Mouse (Mus musculus): ENCODE results near the gene Vmn2r63. TPM values are rescaled to one million over a fixed set of nuclear protein-coding genes. Genes with fewer than 3 reads are reported as not detected.
"Not testable (repeated sequence)": the region's sequence is repeated elsewhere in the genome, so short reads cannot be mapped to it uniquely, and the experiment has no call there.

Vmn2r63 gene
- not detected in 2 replicates for polyA plus RNA-seq (2016; fragmentation: Nextera tagmentation; extraction: Ambion mirVana)

- not testable (repeated sequence) for H3K4me2 ChIP-seq (replicated peaks); H3K9ac ChIP-seq; H3K9me3 ChIP-seq; H3K27me3 ChIP-seq; H3K4me3 ChIP-seq; ATAC-seq (ENCODE audit: insufficient number of reproducible peaks, insufficient read depth, low FRiP score, low TSS enrichment); H3K27ac ChIP-seq; H3K36me3 ChIP-seq; H3K4me1 ChIP-seq
Measured at GRCm38 (mm10) chr7:42933722-42934121, at the start of gene Vmn2r63. Gene Vmn2r63 (minus strand): TSS chr7:42933822.

- H3K9ac ChIP-seq: no peak overlapping the region
- no peak overlapping the region for H3K4me3 ChIP-seq
- H3K4me1 ChIP-seq: no peaks in the 10 kb centered on the region
- H3K9me3 ChIP-seq: peaks cover 16% of the 10 kb centered on the region; the same call in 1 of the 2 replicates
- ATAC-seq (ENCODE audit: insufficient number of reproducible peaks, insufficient read depth, low FRiP score, low TSS enrichment): no peak
- H3K27ac ChIP-seq: no peak overlapping the region
- H3K36me3 ChIP-seq: no peaks in the 10 kb centered on the region
- H3K4me2 ChIP-seq (replicated peaks): no peak overlapping the region
- no peaks in the 10 kb centered on the region for H3K27me3 ChIP-seq
- 90% methylated on average over 10 of the region's 10 CpGs for WGBS
Measured at GRCm38 (mm10) chr7:42980739-42981138, 47.1 kb upstream of the Vmn2r63 start.

DNA sequence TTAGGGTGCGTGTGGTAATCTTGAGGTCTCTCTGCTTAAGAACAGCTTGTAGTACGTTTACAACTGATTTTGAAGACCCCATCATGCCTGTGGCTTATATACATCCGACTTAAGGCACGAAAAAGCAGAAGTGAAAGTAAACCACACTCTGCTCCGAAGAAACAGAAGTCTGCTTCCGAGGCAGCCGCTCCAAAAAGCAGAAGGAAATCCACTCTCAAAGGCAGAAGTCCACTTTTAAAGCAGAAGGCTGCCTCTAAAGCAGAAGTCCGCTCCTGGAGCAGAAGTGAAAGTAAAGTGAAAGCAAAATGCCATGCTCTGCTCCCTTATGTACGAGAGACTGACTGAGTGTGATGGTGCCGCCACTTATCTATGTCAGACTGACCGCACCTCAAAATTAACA is 46.5 kb upstream of the Vmn2r63 start:
- WGBS: 86% methylated on average over 11 of the region's 11 CpGs
- Histone ChIP-seq H3K4me1 (no peaks in the 10 kb centered on the region), H3K36me3 (no peaks in the 10 kb centered on the region), H3K4me2 (replicated peaks) (no peak overlapping the region), H3K4me3 (no peak overlapping the region), H3K9me3 (peaks cover 18% of the 10 kb centered on the region; the same call in 1 of the 2 replicates), H3K27me3 (no peaks in the 10 kb centered on the region), H3K9ac (no peak overlapping the region), H3K27ac (no peak overlapping the region)
- no peak for ATAC-seq (ENCODE audit: insufficient number of reproducible peaks, insufficient read depth, low FRiP score, low TSS enrichment)

DNA sequence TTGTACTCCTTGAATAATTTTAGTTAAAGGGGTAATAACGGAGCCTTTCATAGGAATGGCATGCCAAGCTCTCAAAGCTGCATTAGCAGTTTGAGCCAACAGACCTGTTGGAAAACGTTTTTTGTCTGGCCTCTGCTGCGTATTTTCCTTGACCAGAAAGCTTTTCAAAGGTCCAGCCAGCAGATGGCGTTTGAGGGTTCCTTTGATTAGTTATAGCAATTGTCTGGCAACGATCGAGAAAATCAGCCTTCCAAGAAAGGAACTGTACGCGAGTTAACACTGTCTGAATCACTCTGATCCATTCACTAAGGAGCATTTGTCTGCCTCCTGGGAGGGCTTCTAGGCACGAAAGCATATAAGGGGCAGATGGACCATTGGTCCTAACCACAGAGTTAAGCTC is 31.6 kb upstream of the Vmn2r63 start:
- Histone ChIP-seq H3K27me3 (no peaks in the 10 kb centered on the region), H3K9me3 (peaks cover 56% of the 10 kb centered on the region), H3K27ac (no peak overlapping the region), H3K36me3 (no peaks in the 10 kb centered on the region), H3K9ac (no peak overlapping the region), H3K4me1 (no peaks in the 10 kb centered on the region), H3K4me3 (no peak overlapping the region), H3K4me2 (replicated peaks) (no peak overlapping the region)
- no peak for ATAC-seq (ENCODE audit: insufficient number of reproducible peaks, insufficient read depth, low FRiP score, low TSS enrichment)
- WGBS: 65% methylated on average over 9 of the region's 9 CpGs

DNA sequence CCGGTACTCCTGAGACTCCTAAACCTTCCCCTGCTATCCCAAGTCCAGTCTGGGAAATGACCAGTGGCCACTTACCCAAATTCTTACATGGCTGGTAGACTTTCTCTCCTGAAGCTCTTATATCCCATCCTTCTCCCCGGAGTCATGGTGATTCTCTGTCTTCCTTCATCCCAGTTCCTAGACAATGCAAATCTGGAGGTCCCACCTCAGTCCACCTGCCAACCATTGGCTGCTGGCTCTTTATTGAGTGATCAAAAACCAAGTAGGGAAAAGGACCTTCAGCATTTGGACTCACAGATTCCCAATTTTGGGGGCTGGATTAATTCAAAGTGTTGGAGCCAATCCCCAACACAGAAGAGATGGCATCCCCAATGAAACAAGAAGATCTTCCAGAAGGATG is 35.6 kb downstream of the Vmn2r63 start:
- 84% methylated on average over 2 of the region's 2 CpGs for WGBS
- H3K27ac ChIP-seq; ATAC-seq (ENCODE audit: insufficient number of reproducible peaks, insufficient read depth, low FRiP score, low TSS enrichment); H3K9ac ChIP-seq; H3K4me2 ChIP-seq (replicated peaks); H3K4me1 ChIP-seq; H3K36me3 ChIP-seq; H3K9me3 ChIP-seq; H3K4me3 ChIP-seq; H3K27me3 ChIP-seq: not testable (repeated sequence)

DNA sequence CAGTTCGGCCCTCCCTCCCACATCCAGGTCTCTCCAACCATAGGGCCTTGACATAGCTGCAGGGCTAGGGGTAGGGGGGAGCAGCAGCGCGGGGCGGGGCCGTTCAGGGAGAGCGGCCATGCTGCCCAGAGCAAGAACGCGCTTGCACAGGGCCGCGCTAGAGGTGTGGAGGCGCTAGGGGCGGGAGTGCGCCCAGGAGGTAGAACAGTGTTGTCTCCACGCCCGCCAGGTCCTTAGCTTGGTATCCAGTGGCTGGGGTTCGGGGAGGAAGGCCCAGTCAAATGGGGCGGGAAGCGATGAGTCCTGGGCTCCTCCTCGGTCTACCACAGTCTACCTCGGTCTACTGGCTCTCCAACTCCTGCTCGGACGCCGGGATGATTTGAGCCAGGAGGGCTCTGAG is 55.5 kb downstream of the Vmn2r63 start:
- Histone ChIP-seq H3K4me2 (replicated peaks) (no peak overlapping the region), H3K9ac (no peak overlapping the region), H3K27ac (no peak overlapping the region), H3K9me3 (peaks cover 8% of the 10 kb centered on the region; the same call in 1 of the 2 replicates), H3K27me3 (no peaks in the 10 kb centered on the region), H3K4me1 (no peaks in the 10 kb centered on the region), H3K36me3 (no peaks in the 10 kb centered on the region), H3K4me3 (no peak overlapping the region)
- no peak; the same call in 1 of the 2 replicates for ATAC-seq (ENCODE audit: insufficient number of reproducible peaks, insufficient read depth, low FRiP score, low TSS enrichment)
- WGBS: 44% methylated on average over 23 of the region's 23 CpGs

GRCm38 (mm10) chr7:42866801-42867458 is 66.7 kb downstream of the Vmn2r63 start, which contains the start of gene Gm2381:
Gene Gm2381 (minus strand): TSS chr7:42867234.
- H3K4me3 ChIP-seq; H3K27me3 ChIP-seq; H3K36me3 ChIP-seq; H3K27ac ChIP-seq; H3K9ac ChIP-seq; H3K9me3 ChIP-seq; H3K4me2 ChIP-seq (replicated peaks); H3K4me1 ChIP-seq; ATAC-seq (ENCODE audit: insufficient number of reproducible peaks, insufficient read depth, low FRiP score, low TSS enrichment): not testable (repeated sequence)
- 79% methylated on average over 8 of the region's 8 CpGs for WGBS

Small RNA genes within 50 kb of the gene (microRNA-seq; reads per million reads assigned to microRNA genes)
- not detected for gene Gm23256

Other genes with a start within 250 kb of the Vmn2r63 start
- 8.7 and 9.8 TPM in 2 replicates for gene Zfp975, start 241.1 kb downstream of the Vmn2r63 start, polyA plus RNA-seq (2016; fragmentation: Nextera tagmentation; extraction: Ambion mirVana)
- not detected in 2 replicates for gene Gm17067, start 206.8 kb downstream of the Vmn2r63 start, polyA plus RNA-seq (2016; fragmentation: Nextera tagmentation; extraction: Ambion mirVana)
- gene Vmn2r62, start 140.3 kb downstream of the Vmn2r63 start, polyA plus RNA-seq (2016; fragmentation: Nextera tagmentation; extraction: Ambion mirVana): not detected in 2 replicates
- not detected in 2 replicates for gene Gm2381, start 66.6 kb downstream of the Vmn2r63 start, polyA plus RNA-seq (2016; fragmentation: Nextera tagmentation; extraction: Ambion mirVana)
- not detected in 2 replicates for gene Gm9268, start 84.9 kb upstream of the Vmn2r63 start, polyA plus RNA-seq (2016; fragmentation: Nextera tagmentation; extraction: Ambion mirVana)
- gene Zfp936, start 180.4 kb upstream of the Vmn2r63 start, polyA plus RNA-seq (2016; fragmentation: Nextera tagmentation; extraction: Ambion mirVana): not detected in 2 replicates